Mouse (Mus musculus) ES-E14 (cell line): ENCODE results near the gene Ypel1. TPM values are rescaled to one million over a fixed set of nuclear protein-coding genes. Genes with fewer than 3 reads are reported as not detected.
A peak's percentile ranks its signal among the peaks of the same experiment; 100 is the strongest.

Experiments used
- DNase-seq: peaks from one replicate; pipeline ENCODE4 v3.0.0-alpha.2; 2013; ENCODE audit warnings: low read depth, low spot score
- H3K27ac ChIP-seq: 2 replicates; pipeline ENCODE4 v1.5.1; 2012; ENCODE audit warnings: low read depth, mild to moderate bottlenecking, low read length, moderate library complexity, mixed read lengths; ENCODE audit not compliant: poor library complexity, insufficient read depth, severe bottlenecking
- H3K36me3 ChIP-seq: 2 replicates; pipeline ENCODE4 v1.6.1; 2012; ENCODE audit warnings: mild to moderate bottlenecking, low read length, moderate library complexity, mixed read lengths; ENCODE audit not compliant: control insufficient read depth, poor library complexity, insufficient read depth, severe bottlenecking
- H3K4me1 ChIP-seq, 2 experiments: fragments of 150-350 bp in 1 of 2; sonication (generic) in 1 of 2; 2 replicates each; pipeline ENCODE4 v1.6.1; 2012; ENCODE audit warnings: low read length in 2 of 2, mild to moderate bottlenecking in 1 of 2, mixed read lengths in 1 of 2; ENCODE audit not compliant: control insufficient read depth in 2 of 2, insufficient read depth in 2 of 2, poor library complexity in 1 of 2
- H3K4me3 ChIP-seq, 2 experiments: fragments of 150-350 bp in 1 of 2; sonication (generic) in 1 of 2; 2 replicates each; pipeline ENCODE4 v1.5.1; 2012; ENCODE audit warnings: low read length in 2 of 2, low read depth in 1 of 2, mild to moderate bottlenecking in 1 of 2, mixed read lengths in 1 of 2; ENCODE audit not compliant: insufficient read depth in 1 of 2, poor library complexity in 1 of 2, severe bottlenecking in 1 of 2
- H3K9ac ChIP-seq: 2 replicates; pipeline ENCODE4 v1.6.1; 2012; ENCODE audit warnings: low read depth, mild to moderate bottlenecking, low read length, mixed read lengths; ENCODE audit not compliant: poor library complexity, insufficient read depth, severe bottlenecking
- H3K9me3 ChIP-seq: fragments of 150-350 bp; sonication (generic); 2 replicates; pipeline ENCODE4 v1.6.1; 2012; ENCODE audit warnings: low read depth, mild to moderate bottlenecking, low read length; ENCODE audit not compliant: control insufficient read depth, insufficient read depth
- CHD2 ChIP-seq: IDR thresholded peaks from 2 replicates; pipeline ENCODE4 v1.6.1; 2014; ENCODE audit warnings: mild to moderate bottlenecking, low read depth, low read length, inconsistent platforms
- HCFC1 ChIP-seq: IDR thresholded peaks from 2 replicates; pipeline ENCODE4 v1.6.1; 2012; ENCODE audit warnings: low read length, inconsistent platforms, borderline replicate concordance; ENCODE audit not compliant: insufficient read depth
- MAFK ChIP-seq: IDR thresholded peaks from 2 replicates; pipeline ENCODE4 v1.6.1; 2014; ENCODE audit warnings: mild to moderate bottlenecking, low read depth, low read length, inconsistent platforms; ENCODE audit not compliant: insufficient read depth
- ZC3H11A ChIP-seq: IDR thresholded peaks from 2 replicates; pipeline ENCODE4 v1.6.1; 2012; ENCODE audit warnings: low read depth, mild to moderate bottlenecking, inconsistent platforms, low read length, borderline replicate concordance
- ZNF384 ChIP-seq: IDR thresholded peaks from 2 replicates; pipeline ENCODE4 v1.6.1; 2012; ENCODE audit warnings: low read depth, low read length, inconsistent platforms
- in situ Hi-C, 2 experiments: fragments of 600-800 bp; cut with MboI; formaldehyde crosslinking; loops; one replicate each; pipeline ENCODE4 v1.15.1; 2025; ENCODE audit warnings: low sequenced_read_pairs in 2 of 2, inconsistent platforms in 1 of 2; ENCODE audit not compliant: unreplicated experiment in 2 of 2
- total RNA-seq: library from RNA; depleted of rRNA; stranded (reverse); fragments of 300-350 nt; gene quantifications from 2 replicates; pipeline ENCODE4 v1.2.3, GENCODE M21; 2012

Ypel1 gene
- total RNA-seq, 1 experiment: 5.9 TPM

DNA sequence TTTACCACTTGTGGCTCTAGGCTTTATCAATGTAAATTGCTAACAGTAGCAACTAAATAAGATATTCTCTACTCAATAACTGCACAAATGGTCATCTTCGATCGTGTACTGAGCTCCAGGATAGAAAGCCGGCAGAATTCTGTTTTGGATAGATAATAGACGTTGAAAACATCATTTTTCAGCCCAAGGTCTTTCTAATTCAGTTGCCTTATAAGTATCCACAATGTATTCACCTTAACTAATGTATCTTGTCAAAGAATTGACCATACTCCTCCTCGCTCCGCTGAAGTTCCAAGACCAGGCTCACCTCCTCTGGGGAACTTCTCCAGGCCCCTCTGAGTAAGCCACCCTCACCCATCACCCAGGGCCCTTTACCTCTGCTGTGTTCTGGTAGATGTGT is 1.2 kb downstream of the Ypel1 start:
- in situ Hi-C loops: no loop called here
- no peak for DNase-seq
- Histone ChIP-seq H3K4me1 (peaks cover 0 to 2% of the 10 kb centered on the region in 2 experiments; a peak in 1 of 4 replicates), H3K36me3 (peaks cover 3% of the 10 kb centered on the region; the same call in 1 of the 2 replicates), H3K4me3 (peak overlapping the region; percentile 2 to 83; a peak in 3 of 4 replicates), H3K9me3 (no peaks in the 10 kb centered on the region), H3K27ac (no peak overlapping the region), H3K9ac (no peak overlapping the region)
- no peak for TF ChIP-seq HCFC1
- no peak for TF ChIP-seq CHD2
- no peak for TF ChIP-seq ZC3H11A
- TF ChIP-seq MAFK: no peak
- TF ChIP-seq ZNF384: no peak

DNA sequence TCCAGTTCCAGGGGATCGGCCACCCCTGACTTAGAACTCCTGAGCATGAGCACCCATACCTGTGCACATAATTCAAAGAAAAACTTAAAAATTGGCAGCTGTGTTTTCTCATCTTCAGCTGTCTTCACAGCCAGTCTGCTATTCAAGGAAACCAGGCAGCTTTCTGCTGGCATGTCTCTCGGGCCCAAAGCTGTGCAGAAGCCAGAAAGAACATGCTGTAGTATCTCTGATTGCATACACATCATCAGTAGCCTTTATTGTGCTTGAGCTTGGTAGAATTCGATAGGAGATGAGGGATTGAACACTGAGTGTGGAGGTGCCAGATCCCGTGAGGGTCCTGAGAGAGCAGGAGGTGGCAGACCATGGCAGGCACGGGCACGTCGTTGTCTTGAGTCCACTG is 3.5 kb downstream of the Ypel1 start:
- Histone ChIP-seq H3K9me3 (no peaks in the 10 kb centered on the region), H3K36me3 (peaks cover 3% of the 10 kb centered on the region; the same call in 1 of the 2 replicates), H3K9ac (no peak overlapping the region), H3K4me3 (no peak overlapping the region), H3K4me1 (peaks cover 0 to 2% of the 10 kb centered on the region in 2 experiments; a peak in 1 of 4 replicates), H3K27ac (no peak overlapping the region)
- in situ Hi-C loops: no loop called here
- no peak for DNase-seq
- TF ChIP-seq CHD2 (no peak), MAFK (no peak)

DNA sequence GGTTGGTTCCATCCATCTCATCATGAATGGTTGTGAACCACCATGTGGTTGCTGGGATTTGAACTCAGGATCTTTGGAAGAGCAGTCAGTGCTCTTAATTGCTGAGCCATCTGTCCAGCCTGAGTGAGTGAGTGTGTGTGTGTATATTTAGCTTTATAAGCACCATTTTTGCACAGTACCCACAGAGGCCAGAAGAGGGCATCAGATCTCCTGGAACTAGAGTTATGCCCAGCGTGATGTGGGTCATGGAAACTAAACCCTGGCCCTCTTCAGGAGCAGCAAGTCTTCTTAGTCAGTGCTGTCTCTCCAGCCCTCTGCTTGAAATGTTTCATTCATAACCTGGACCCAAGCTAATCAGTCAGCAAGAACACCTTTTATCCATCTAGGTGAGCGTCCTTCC is 6.8 kb downstream of the Ypel1 start:
- Histone ChIP-seq H3K9ac (no peak overlapping the region), H3K27ac (no peak overlapping the region), H3K36me3 (peaks cover 3% of the 10 kb centered on the region; the same call in 1 of the 2 replicates), H3K9me3 (no peaks in the 10 kb centered on the region), H3K4me3 (no peak overlapping the region), H3K4me1 (peaks cover 0 to 2% of the 10 kb centered on the region in 2 experiments; a peak in 1 of 4 replicates)
- TF ChIP-seq ZC3H11A (peak; percentile 36; the same call in 1 of the 2 replicates), CHD2 (no peak), MAFK (no peak), ZNF384 (no peak)
- in situ Hi-C loops: no loop called here
- no peak for DNase-seq

DNA sequence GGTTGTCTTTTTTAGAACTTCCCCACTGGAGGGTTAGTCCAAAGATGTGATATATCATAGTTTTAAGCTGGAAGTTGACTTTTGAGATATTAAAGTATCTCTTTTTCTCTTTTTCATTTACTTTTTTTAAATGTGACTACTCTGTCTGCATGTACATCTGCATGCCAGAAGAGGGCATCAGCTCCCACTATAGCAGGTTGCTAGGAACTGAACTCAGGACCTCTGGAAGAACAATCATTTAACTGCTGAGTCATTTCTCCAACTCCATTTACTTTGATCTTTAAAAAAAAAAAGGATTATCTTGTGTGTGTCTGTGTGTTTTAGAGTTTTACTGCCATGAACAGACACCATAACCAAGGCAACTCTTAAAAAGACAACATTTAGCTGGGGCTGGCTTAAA is 7.4 kb downstream of the Ypel1 start:
- in situ Hi-C loops: no loop called here
- Histone ChIP-seq H3K27ac (no peak overlapping the region), H3K36me3 (peaks cover 4% of the 10 kb centered on the region; the same call in 1 of the 2 replicates)

DNA sequence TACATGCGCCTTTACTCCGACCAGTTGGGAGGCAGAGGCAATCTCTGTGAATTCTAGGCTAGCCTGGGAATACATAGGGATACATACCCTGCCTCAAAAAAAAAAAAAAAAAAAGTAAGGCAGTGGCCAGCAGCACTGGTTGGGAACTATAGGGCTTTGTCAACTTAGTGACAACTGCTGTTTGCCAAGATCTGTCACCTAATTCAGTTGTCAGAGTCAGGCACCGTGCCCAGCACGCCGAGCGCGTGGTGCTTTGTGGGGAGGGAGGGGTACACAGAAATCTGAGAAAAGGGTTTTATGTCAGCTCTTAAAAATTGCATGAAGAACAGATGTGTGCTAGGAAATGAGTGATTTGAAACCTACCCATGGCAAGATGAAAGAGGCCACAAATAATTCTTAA is 8.6 kb downstream of the Ypel1 start:
- Histone ChIP-seq H3K36me3 (peaks cover 9% of the 10 kb centered on the region; the same call in 1 of the 2 replicates), H3K27ac (no peak overlapping the region), H3K4me1 (peaks cover 0 to 2% of the 10 kb centered on the region in 2 experiments; a peak in 1 of 4 replicates), H3K4me3 (no peak overlapping the region), H3K9me3 (no peaks in the 10 kb centered on the region), H3K9ac (no peak overlapping the region)
- TF ChIP-seq ZNF384 (peak; percentile 50; the same call in 1 of the 2 replicates), MAFK (no peak), ZC3H11A (no peak), CHD2 (no peak)
- in situ Hi-C loops: no loop called here
- no peak for DNase-seq

More for the DNA sequence above, 7.4 kb downstream of the Ypel1 start:
- no peak for DNase-seq
- Histone ChIP-seq H3K4me3 (no peak overlapping the region), H3K4me1 (peaks cover 0 to 2% of the 10 kb centered on the region in 2 experiments; a peak in 1 of 4 replicates), H3K9me3 (no peaks in the 10 kb centered on the region), H3K9ac (no peak overlapping the region)
- TF ChIP-seq HCFC1: no peak
- 0 out of 2 replicates have a peak, but pooled peaks have one; percentile 55 for TF ChIP-seq MAFK
